Mouse (Mus musculus) macrophage (primary cell): ENCODE measurements around the gene Cask. TPM values are rescaled to one million over a fixed set of nuclear protein-coding genes. Genes with fewer than 3 reads are reported as not detected.

Source experiments
- H3K27ac ChIP-seq: fragments of 350-480 bp; formaldehyde crosslinking; 2 replicates; pipeline ENCODE4 v1.9.0; 2021
- H3K36me3 ChIP-seq: fragments of 350-480 bp; formaldehyde crosslinking; 2 replicates; pipeline ENCODE4 v1.9.0; 2021; ENCODE audit errors: inconsistent target
- H3K4me3 ChIP-seq: fragments of 350-480 bp; formaldehyde crosslinking; 2 replicates; pipeline ENCODE4 v1.9.0; 2021; ENCODE audit errors: inconsistent target
- H3K79me2 ChIP-seq: fragments of 350-480 bp; formaldehyde crosslinking; 2 replicates; pipeline ENCODE4 v1.9.0; 2021; ENCODE audit errors: inconsistent target
- WGBS: methylation state at CpG from one replicate; pipeline ENCODE4 v1.1.7; 2026; ENCODE audit warnings: inconsistent platforms; ENCODE audit not compliant: missing documents; 5-methylcytosine and 5-hydroxymethylcytosine counted together
- polyA plus RNA-seq: library from polyadenylated mRNA; stranded (reverse); fragments of 250-400 nt; gene quantifications from 3 replicates; pipeline ENCODE4 v1.2.4, GENCODE M21; 2018; ENCODE audit warnings: inconsistent platforms

The Cask gene
- polyA plus RNA-seq, 1 experiment from 2014 or later = 12.0 TPM

GRCm38 (mm10) chrX:13554504-13554903, 296.7 kb downstream of the Cask start:
- no peaks in the 10 kb centered on the region for H3K36me3 ChIP-seq
- 88% methylated on average over 3 of the region's 3 CpGs for WGBS
- no peak overlapping the region for H3K27ac ChIP-seq
- H3K79me2 ChIP-seq = no peaks in the 10 kb centered on the region
- H3K4me3 ChIP-seq = no peak overlapping the region

DNA sequence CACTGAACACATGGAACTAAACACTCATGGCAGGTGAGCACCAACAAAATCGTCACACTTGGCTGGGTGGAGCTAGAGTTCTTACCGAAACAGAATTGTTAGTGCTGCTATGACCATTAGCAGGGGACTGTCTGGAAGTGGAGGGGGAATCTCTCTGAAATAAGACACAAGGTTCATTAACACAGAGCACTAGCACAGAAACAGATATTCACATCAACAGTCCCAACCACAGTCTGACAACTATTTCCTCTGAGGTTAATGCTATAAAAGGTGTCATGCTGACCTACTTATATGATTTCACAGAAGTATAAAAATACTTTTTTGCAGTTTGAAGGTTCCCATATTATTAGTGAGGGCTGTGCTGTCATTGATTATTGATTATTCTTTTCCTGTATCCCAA, 298.9 kb downstream of the Cask start:
- no peaks in the 10 kb centered on the region for H3K36me3 ChIP-seq
- 46% methylated on average over 2 of the region's 2 CpGs for WGBS
- no peak overlapping the region for H3K4me3 ChIP-seq

GRCm38 (mm10) chrX:13551566-13551965, 299.6 kb downstream of the Cask start:
- H3K4me3 ChIP-seq = no peak overlapping the region
- H3K79me2 ChIP-seq = no peaks in the 10 kb centered on the region
- no peaks in the 10 kb centered on the region for H3K36me3 ChIP-seq
- 88% methylated on average over 4 of the region's 4 CpGs for WGBS
- no peak overlapping the region for H3K27ac ChIP-seq

More for the DNA sequence above, 298.9 kb downstream of the Cask start:
- no peaks in the 10 kb centered on the region for H3K79me2 ChIP-seq
- no peak overlapping the region for H3K27ac ChIP-seq

- 94% methylated on average over 4 of the region's 4 CpGs for WGBS
- Histone ChIP-seq H3K4me3 (no peak overlapping the region), H3K27ac (no peak overlapping the region), H3K36me3 (no peaks in the 10 kb centered on the region), H3K79me2 (no peaks in the 10 kb centered on the region)
These were observed 302.1 kb downstream of the Cask start for GRCm38 (mm10) chrX:13549100-13549499.

GRCm38 (mm10) chrX:13521288-13521687, 329.9 kb downstream of the Cask start:
- no peaks in the 10 kb centered on the region for H3K79me2 ChIP-seq
- no peak overlapping the region for H3K4me3 ChIP-seq
- H3K27ac ChIP-seq = no peak overlapping the region
- WGBS = 97% methylated on average over 7 of the region's 8 CpGs
- no peaks in the 10 kb centered on the region for H3K36me3 ChIP-seq

DNA sequence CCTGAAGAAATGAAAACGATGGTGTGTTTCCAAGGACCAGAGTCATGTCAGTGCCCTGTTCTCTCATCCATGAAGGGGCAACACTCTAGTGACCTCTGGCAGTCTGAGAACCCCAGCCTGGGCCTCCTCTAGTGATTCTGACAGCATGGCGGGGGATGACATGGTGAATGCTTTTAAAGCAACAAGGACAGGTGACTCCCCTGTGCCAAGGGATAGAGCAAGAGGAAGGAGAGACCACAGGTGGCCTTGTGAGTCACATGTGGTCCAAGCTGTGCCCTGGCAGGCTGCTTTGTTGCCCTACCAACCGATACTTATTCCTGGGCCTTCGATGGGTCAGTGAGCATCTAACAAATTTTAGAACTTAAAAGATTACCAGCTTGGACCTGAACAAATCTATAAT, 330.6 kb downstream of the Cask start:
- Histone ChIP-seq H3K36me3 (no peaks in the 10 kb centered on the region), H3K27ac (no peak overlapping the region), H3K4me3 (no peak overlapping the region), H3K79me2 (no peaks in the 10 kb centered on the region)
- WGBS = 89% methylated on average over 4 of the region's 4 CpGs

DNA sequence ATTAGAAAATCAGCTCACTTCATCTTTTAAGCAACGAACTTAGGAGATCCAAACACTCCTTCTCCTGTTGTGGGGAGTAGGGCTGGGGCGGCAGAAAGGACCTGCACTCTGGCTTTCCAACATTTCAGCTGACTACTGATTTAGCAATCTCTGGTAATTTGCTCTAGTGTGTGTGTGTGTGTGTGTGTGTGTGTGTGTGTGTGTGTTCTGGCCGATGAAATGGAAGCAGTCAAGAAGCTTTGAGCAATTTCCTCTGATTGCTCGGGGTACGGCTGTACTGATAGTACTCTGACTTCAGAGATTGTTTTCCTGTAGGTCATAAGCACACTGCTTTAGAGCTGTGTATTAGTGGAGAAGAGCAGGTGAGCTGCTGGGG, 331.8 kb downstream of the Cask start:
- H3K36me3 ChIP-seq = no peaks in the 10 kb centered on the region
- no peak overlapping the region for H3K27ac ChIP-seq
- WGBS = 80% methylated on average over 3 of the region's 5 CpGs
- no peaks in the 10 kb centered on the region for H3K79me2 ChIP-seq
- H3K4me3 ChIP-seq = no peak overlapping the region

DNA sequence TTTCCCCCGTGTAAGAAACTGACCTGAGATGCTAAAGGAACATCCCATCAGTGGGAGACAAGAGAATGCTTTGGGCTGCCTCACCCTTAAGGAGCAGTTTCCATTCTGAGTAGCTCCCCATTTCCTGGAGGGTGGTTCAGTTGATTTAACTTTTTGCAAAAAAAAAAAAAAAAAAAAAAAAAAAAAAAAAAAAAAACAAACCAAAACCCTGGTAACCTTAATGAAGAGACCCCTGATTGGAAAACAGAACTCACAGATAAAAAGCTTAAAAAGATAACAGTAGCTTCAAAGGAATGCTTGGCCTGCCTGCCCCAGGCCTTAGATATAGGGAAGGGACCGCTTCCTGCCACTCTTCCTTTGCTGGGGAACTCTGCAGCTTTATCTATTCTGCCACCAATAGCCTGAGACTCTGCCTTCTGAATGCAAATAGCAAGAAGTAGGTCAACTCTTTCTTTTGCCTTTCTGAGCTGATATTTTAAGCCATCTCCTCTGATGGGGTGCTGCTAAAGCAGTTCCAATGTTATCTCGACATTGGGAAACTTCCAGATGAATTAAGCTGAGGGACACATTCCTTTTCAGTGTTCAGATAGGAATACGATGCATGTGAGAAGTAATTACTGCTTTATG, 332.3 kb downstream of the Cask start:
- WGBS = 84% methylated on average over 4 of the region's 4 CpGs
- no peaks in the 10 kb centered on the region for H3K36me3 ChIP-seq
- H3K27ac ChIP-seq = no peak overlapping the region
- no peaks in the 10 kb centered on the region for H3K79me2 ChIP-seq
- H3K4me3 ChIP-seq = no peak overlapping the region

DNA sequence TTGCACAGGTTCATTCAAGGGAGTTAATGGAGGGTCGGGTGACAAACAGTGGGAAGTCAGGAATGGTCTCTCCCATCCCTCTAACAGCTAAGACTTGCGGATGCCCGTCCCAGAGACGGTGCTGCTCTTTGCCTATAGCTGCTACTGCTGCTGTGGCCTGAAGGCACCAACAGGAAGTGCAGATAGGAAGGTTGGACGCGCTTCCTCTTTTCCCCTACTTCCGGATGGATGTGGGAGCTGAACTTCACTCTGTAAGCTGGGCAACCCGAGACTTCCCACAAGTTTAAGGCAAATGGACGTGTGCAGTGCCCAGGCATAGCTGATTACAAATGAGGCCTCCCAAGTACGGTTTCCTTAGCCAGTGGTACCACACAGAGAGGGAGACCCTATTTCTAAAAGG, 333.1 kb downstream of the Cask start:
- no peaks in the 10 kb centered on the region for H3K79me2 ChIP-seq
- WGBS = 44% methylated on average over 10 of the region's 10 CpGs
- no peaks in the 10 kb centered on the region for H3K36me3 ChIP-seq
- peak overlapping the region; percentile 40 for H3K27ac ChIP-seq
- no peak overlapping the region for H3K4me3 ChIP-seq

GRCm38 (mm10) chrX:13516451-13516850, 334.7 kb downstream of the Cask start:
- H3K27ac ChIP-seq = peak overlapping the region; percentile 54
- H3K36me3 ChIP-seq = no peaks in the 10 kb centered on the region
- WGBS = 63% methylated on average over 5 of the region's 6 CpGs
- no peak overlapping the region for H3K4me3 ChIP-seq
- no peaks in the 10 kb centered on the region for H3K79me2 ChIP-seq

DNA sequence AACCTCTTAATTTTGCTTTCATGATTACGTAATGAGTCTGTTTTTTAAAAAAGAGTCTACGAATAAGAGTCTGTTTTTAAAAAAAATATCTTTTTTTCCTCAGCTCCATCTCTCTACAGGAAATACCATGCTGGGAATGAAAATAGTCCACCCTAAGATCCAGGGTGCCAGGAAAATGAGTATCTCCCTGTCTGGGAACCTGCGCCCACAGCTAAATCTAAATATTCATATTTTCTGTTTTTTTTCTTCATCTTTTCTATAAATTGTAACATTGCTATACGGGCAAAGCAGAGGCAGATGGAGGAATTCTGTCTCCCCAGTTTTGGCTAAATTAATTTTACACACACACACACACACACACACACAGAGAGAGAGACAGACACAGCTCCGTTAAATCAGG, 337.3 kb downstream of the Cask start:
- no peak overlapping the region for H3K4me3 ChIP-seq
- no peaks in the 10 kb centered on the region for H3K36me3 ChIP-seq
- 96% methylated on average over 4 of the region's 5 CpGs for WGBS

GRCm38 (mm10) chrX:13513127-13513526, 338.0 kb downstream of the Cask start:
- H3K27ac ChIP-seq = no peak overlapping the region
- WGBS = 83% methylated on average over 2 of the region's 2 CpGs
- no peak overlapping the region for H3K4me3 ChIP-seq
- no peaks in the 10 kb centered on the region for H3K79me2 ChIP-seq
- no peaks in the 10 kb centered on the region for H3K36me3 ChIP-seq

More for the DNA sequence above, 337.3 kb downstream of the Cask start:
- no peak overlapping the region for H3K27ac ChIP-seq
- H3K79me2 ChIP-seq = no peaks in the 10 kb centered on the region

- 22% methylated on average over 2 of the region's 2 CpGs for WGBS
These were observed 344.8 kb downstream of the Cask start for GRCm38 (mm10) chrX:13506376-13506775.

GRCm38 (mm10) chrX:13504389-13504788, 346.8 kb downstream of the Cask start:
- 91% methylated on average over 7 of the region's 7 CpGs for WGBS
- no peak overlapping the region for H3K4me3 ChIP-seq
- H3K27ac ChIP-seq = no peak overlapping the region
- H3K79me2 ChIP-seq = no peaks in the 10 kb centered on the region
- H3K36me3 ChIP-seq = no peaks in the 10 kb centered on the region

More at GRCm38 (mm10) chrX:13506376-13506775, 344.8 kb downstream of the Cask start:
- Histone ChIP-seq H3K79me2 (no peaks in the 10 kb centered on the region), H3K36me3 (no peaks in the 10 kb centered on the region), H3K4me3 (no peak overlapping the region), H3K27ac (no peak overlapping the region)

GRCm38 (mm10) chrX:13502862-13503375, 348.2 kb downstream of the Cask start:
- no peaks in the 10 kb centered on the region for H3K36me3 ChIP-seq
- no peak overlapping the region for H3K4me3 ChIP-seq
- 68% methylated on average over 5 of the region's 7 CpGs for WGBS
- no peaks in the 10 kb centered on the region for H3K79me2 ChIP-seq
- H3K27ac ChIP-seq = 0 out of 2 replicates have a peak overlapping the region, but pooled peaks have one; percentile 8

DNA sequence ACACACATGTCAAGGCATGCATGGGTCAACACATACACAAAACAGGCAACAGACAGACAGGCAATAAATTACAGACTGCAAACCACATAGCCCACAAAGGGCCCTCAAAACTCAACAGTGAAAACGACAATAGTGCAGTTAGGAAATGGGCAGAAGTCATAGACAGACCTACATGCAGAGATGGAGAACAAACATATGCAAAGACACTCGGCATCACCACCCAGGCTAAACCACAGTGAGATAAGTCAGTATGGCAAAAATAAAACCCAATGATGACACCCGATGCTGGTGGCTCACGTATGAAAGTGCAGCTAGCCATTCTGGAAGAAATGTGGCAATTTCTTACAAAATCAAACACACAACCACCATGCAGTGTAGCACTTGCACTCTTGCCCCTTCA, 350.9 kb downstream of the Cask start:
- 42% methylated on average over 4 of the region's 4 CpGs for WGBS
- H3K4me3 ChIP-seq = no peak overlapping the region
- no peaks in the 10 kb centered on the region for H3K79me2 ChIP-seq
- no peaks in the 10 kb centered on the region for H3K36me3 ChIP-seq
- no peak overlapping the region for H3K27ac ChIP-seq
